Mouse (Mus musculus) forebrain, embryonic 16.5 days (tissue): ENCODE results near the gene Calm2. TPM values are rescaled to one million over a fixed set of nuclear protein-coding genes. Genes with fewer than 3 reads are reported as not detected.

ENCODE experiments used
- ATAC-seq: fragments of 200-750 bp; cut with Nextera tagmentation; 2 replicates; pipeline ENCODE4 v1.8.0; 2017; ENCODE audit warnings: mild to moderate bottlenecking, moderate library complexity
- H3K27ac ChIP-seq: fragments of 300-500 bp; sonication (generic); 2 replicates; pipeline ENCODE4 v1.5.1; 2014; ENCODE audit warnings: low read length, control low read depth
- H3K27me3 ChIP-seq: fragments of 300-500 bp; sonication (generic); replicated peaks from 2 replicates; pipeline ENCODE4 v1.6.1; 2014; ENCODE audit warnings: low read length; ENCODE audit not compliant: control insufficient read depth, insufficient read depth
- H3K36me3 ChIP-seq: fragments of 300-500 bp; sonication (generic); 2 replicates; pipeline ENCODE4 v1.6.1; 2014; ENCODE audit not compliant: control insufficient read depth, insufficient read depth
- H3K4me1 ChIP-seq: fragments of 300-500 bp; sonication (generic); replicated peaks from 2 replicates; pipeline ENCODE4 v1.6.1; 2014; ENCODE audit warnings: low read length; ENCODE audit not compliant: control insufficient read depth, insufficient read depth
- H3K4me2 ChIP-seq: fragments of 300-500 bp; sonication (generic); 2 replicates; pipeline ENCODE4 v1.6.1; 2014; ENCODE audit warnings: mild to moderate bottlenecking, low read length, control low read depth
- H3K4me3 ChIP-seq: fragments of 300-500 bp; sonication (generic); replicated peaks from 2 replicates; pipeline ENCODE4 v1.5.1; 2014; ENCODE audit warnings: mild to moderate bottlenecking, low read length, control low read depth
- H3K9ac ChIP-seq: fragments of 300-500 bp; sonication (generic); replicated peaks from 2 replicates; pipeline ENCODE4 v1.6.1; 2014; ENCODE audit warnings: low read depth, low read length, control low read depth
- H3K9me3 ChIP-seq: fragments of 300-500 bp; sonication (generic); 2 replicates; pipeline ENCODE4 v1.6.1; 2016; ENCODE audit warnings: low read length; ENCODE audit not compliant: control insufficient read depth
- WGBS: fragments of 180-500 bp; shearing (Covaris S2); extraction: QIAGEN DNeasy Blood & Tissue Kit; methylation state at CpG from one replicate; pipeline ENCODE4 v1.1.7; 2014; 5-methylcytosine and 5-hydroxymethylcytosine counted together
- polyA plus RNA-seq: library from polyadenylated mRNA; unstranded; fragments of >200 nt; fragmentation: Nextera tagmentation; extraction: Ambion mirVana; gene quantifications from 2 replicates; pipeline ENCODE4 v1.2.1, GENCODE M21; 2015

Calm2 gene
- polyA plus RNA-seq, 1 experiment from 2014 or later: 2,147 TPM

DNA sequence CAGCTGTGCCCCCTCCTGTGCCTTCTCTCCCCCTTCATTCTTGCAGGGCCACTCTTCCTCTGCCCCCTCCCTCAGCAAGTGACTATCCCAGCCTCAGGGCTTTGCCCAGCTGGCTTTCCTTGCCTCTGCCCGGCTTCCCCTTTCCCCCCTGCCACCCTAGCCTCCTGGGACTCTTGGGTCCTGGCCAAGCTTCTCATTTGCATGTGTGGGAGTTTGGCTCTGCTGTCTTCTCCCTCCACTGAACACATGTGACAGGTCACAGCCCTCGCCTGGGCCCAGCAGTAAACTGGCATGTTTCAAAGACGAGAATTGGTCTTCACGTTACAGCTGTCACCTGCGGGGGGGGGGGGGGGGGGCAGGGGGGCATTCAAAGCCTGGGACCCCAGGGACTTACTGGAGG is 59.7 kb downstream of the Calm2 start:
- peak; percentile 67 for ATAC-seq
- 9% methylated on average over 3 of the region's 5 CpGs for WGBS
- Histone ChIP-seq H3K27me3 (no peaks in the 10 kb centered on the region), H3K4me2 (no peak overlapping the region), H3K27ac (no peak overlapping the region), H3K4me3 (no peak overlapping the region), H3K9me3 (no peaks in the 10 kb centered on the region), H3K9ac (no peak overlapping the region), H3K4me1 (peaks cover 6% of the 10 kb centered on the region), H3K36me3 (no peaks in the 10 kb centered on the region)

DNA sequence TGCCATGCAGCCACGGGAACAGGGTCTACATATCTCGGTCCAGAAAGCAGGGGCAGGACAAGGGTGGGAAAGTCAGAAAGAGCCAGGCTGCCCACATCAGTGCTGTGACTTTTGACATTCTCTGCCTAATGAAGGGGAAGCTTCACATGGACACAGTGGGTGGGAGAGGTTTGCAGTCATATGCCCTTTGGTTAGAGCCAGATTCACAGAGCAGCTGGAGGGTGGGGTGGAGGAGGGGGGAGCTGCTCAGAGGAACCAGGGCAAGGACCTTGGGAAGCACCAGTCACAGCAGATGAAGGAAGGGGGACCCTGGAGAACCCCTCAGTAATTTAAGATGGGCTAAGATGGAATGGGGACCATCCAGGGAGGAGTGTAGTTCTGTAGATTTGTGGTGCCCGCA is 60.9 kb downstream of the Calm2 start:
- H3K36me3 ChIP-seq: no peaks in the 10 kb centered on the region
- 72% methylated on average over 3 of the region's 3 CpGs for WGBS
- no peak overlapping the region for H3K27ac ChIP-seq
- H3K4me2 ChIP-seq: no peak overlapping the region
- H3K9me3 ChIP-seq: no peaks in the 10 kb centered on the region
- ATAC-seq: no peak
- H3K27me3 ChIP-seq: no peaks in the 10 kb centered on the region
- H3K4me3 ChIP-seq: no peak overlapping the region
- H3K4me1 ChIP-seq: peaks cover 6% of the 10 kb centered on the region
- H3K9ac ChIP-seq: no peak overlapping the region

Other genes starting within 250 kb of the Calm2 start
- 54.1 and 57.0 TPM in 2 replicates for gene Mcfd2, start 181.0 kb downstream of the Calm2 start, polyA plus RNA-seq
- gene Ttc7, start 164.0 kb downstream of the Calm2 start, polyA plus RNA-seq: 3.1 and 3.4 TPM in 2 replicates
- gene Stpg4, start 19.2 kb downstream of the Calm2 start, polyA plus RNA-seq: not detected in 2 replicates
- gene Epcam, start 189.0 kb upstream of the Calm2 start, polyA plus RNA-seq: 2.1 and 2.4 TPM in 2 replicates
- 72.8 and 81.5 TPM in 2 replicates for gene Msh2, start 225.4 kb upstream of the Calm2 start, polyA plus RNA-seq